Mouse (Mus musculus): ENCODE results near the gene Atpif1. TPM values are rescaled to one million over a fixed set of nuclear protein-coding genes. Genes with fewer than 3 reads are reported as not detected.

Gene Atpif1
- polyA plus RNA-seq, 1 experiment from 2014 or later, result 1,150 TPM

DNA sequence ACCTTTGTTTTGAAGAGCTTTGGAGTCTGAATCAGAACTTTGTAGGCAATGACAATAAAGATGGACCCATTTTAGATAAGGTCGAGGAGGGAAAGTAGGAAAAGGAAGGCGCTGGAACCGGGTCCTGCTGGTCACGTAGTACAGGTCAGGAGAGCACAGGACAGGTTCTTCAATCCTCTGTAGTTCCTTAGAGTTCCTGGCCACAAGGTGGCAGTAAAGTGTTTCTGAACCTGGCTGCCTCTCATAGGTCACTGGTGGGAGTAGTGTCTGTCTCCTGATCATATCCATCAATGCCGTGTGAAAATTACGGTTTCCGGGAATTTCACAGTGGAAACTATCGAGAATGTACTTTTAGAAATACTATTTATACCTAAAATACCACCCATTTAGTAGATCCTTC is 12.4 kb upstream of the Atpif1 start:
- no peaks in the 10 kb centered on the region for H3K4me1 ChIP-seq
- ATAC-seq (ENCODE audit: low FRiP score), result no peak
- H3K9me3 ChIP-seq, result no peaks in the 10 kb centered on the region
- peaks cover 91% of the 10 kb centered on the region for H3K36me3 ChIP-seq (replicated peaks)
- no peak overlapping the region for H3K4me2 ChIP-seq
- no peak overlapping the region for H3K27ac ChIP-seq
- WGBS, result 49% methylated on average over 8 of the region's 8 CpGs
- H3K4me3 ChIP-seq (replicated peaks), result no peak overlapping the region
- H3K27me3 ChIP-seq, result no peaks in the 10 kb centered on the region
- no peak overlapping the region for H3K9ac ChIP-seq

GRCm38 (mm10) chr4:132542724-132543123 is 9.3 kb upstream of the Atpif1 start:
- peaks cover 84% of the 10 kb centered on the region for H3K36me3 ChIP-seq (replicated peaks)

DNA sequence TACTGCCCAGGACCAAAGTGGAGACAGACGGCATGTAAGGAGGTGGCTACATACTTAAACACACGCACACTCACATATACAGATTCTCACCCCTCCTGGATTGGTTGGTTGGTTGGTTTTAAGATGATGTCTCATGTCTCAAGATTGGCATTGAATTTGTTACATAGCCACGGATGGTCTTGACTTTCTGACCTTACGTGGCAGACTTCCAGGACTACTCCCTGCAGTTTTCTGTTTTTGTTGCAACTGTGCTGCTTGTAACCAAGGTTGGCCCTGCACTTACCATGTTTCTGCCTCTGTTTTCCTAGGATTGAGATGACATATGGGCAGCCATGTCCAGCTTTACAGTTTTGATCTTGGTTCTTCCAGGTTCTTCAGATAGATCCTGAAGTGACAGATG is 8.0 kb upstream of the Atpif1 start:
- Histone ChIP-seq H3K4me3 (replicated peaks) (no peak overlapping the region), H3K9me3 (no peaks in the 10 kb centered on the region), H3K4me1 (peaks cover 11% of the 10 kb centered on the region), H3K27me3 (no peaks in the 10 kb centered on the region), H3K4me2 (no peak overlapping the region), H3K36me3 (replicated peaks) (peaks cover 74% of the 10 kb centered on the region), H3K9ac (no peak overlapping the region), H3K27ac (no peak overlapping the region)
- 93% methylated on average over 4 of the region's 4 CpGs for WGBS
- no peak for ATAC-seq (ENCODE audit: low FRiP score)

More at GRCm38 (mm10) chr4:132542724-132543123, 9.3 kb upstream of the Atpif1 start:
- Histone ChIP-seq H3K9me3 (no peaks in the 10 kb centered on the region), H3K9ac (no peak overlapping the region), H3K27ac (no peak overlapping the region), H3K4me2 (no peak overlapping the region), H3K4me1 (no peaks in the 10 kb centered on the region), H3K4me3 (replicated peaks) (no peak overlapping the region), H3K27me3 (no peaks in the 10 kb centered on the region)
- 79% methylated on average over 1 of the region's 1 CpGs for WGBS
- no peak for ATAC-seq (ENCODE audit: low FRiP score)

GRCm38 (mm10) chr4:132539481-132539880 is 6.0 kb upstream of the Atpif1 start:
- WGBS, result 92% methylated on average over 5 of the region's 5 CpGs
- H3K4me1 ChIP-seq, result peaks cover 17% of the 10 kb centered on the region
- no peak overlapping the region for H3K4me3 ChIP-seq (replicated peaks)
- H3K9me3 ChIP-seq, result no peaks in the 10 kb centered on the region
- H3K9ac ChIP-seq, result no peak overlapping the region
- no peak overlapping the region for H3K27ac ChIP-seq
- peaks cover 58% of the 10 kb centered on the region for H3K36me3 ChIP-seq (replicated peaks)
- H3K27me3 ChIP-seq, result no peaks in the 10 kb centered on the region
- ATAC-seq (ENCODE audit: low FRiP score), result no peak
- no peak overlapping the region for H3K4me2 ChIP-seq

- WGBS, result under 1% methylated on average over 60 of the region's 60 CpGs
- H3K4me1 ChIP-seq, result peaks cover 38% of the 10 kb centered on the region
- peak within 1 kb of the TSS; percentile 88 for H3K4me2 ChIP-seq
- peak; percentile 83 for ATAC-seq (ENCODE audit: low FRiP score)
- peak within 1 kb of the TSS; percentile 76 for H3K27ac ChIP-seq
- H3K27me3 ChIP-seq, result no peaks in the 10 kb centered on the region
- no peaks in the 10 kb centered on the region for H3K9me3 ChIP-seq
- H3K4me3 ChIP-seq (replicated peaks), result peak within 1 kb of the TSS; percentile 97
- peak within 1 kb of the TSS; percentile 93 for H3K9ac ChIP-seq
- H3K36me3 ChIP-seq (replicated peaks), result peaks cover 27% of the 10 kb centered on the region
These were observed 2.1 kb upstream of the Atpif1 start, which contains the start of gene Dnajc8 for GRCm38 (mm10) chr4:132535406-132536121. Gene Dnajc8 (plus strand): TSS chr4:132535550.

DNA sequence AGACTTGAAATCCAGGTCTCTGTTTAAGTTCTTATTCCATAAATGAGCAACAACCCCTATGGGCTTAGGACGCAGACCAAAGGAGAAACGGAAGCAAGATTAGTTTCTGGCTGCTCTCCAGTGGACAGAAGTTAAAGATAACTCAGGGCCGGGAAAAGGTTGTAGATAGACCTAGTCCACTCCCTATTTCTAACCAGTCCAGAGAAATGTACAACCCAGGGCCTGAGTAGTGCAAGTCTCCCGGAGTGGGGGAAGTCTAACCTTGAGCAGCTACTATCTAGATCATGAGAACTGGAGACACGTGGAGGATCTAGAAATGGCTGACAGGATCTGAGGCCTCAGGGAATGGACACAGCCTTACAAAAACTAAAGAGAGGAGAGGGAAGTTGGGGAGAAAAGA is 963 bp downstream of the Atpif1 start:
- Histone ChIP-seq H3K9ac (peak overlapping the region; percentile 89), H3K27me3 (no peaks in the 10 kb centered on the region), H3K4me3 (replicated peaks) (peak overlapping the region; percentile 78), H3K4me2 (peak overlapping the region; percentile 79), H3K9me3 (no peaks in the 10 kb centered on the region), H3K36me3 (replicated peaks) (peaks cover 20% of the 10 kb centered on the region), H3K4me1 (peaks cover 38% of the 10 kb centered on the region), H3K27ac (peak overlapping the region; percentile 92)
- WGBS, result 34% methylated on average over 5 of the region's 5 CpGs
- ATAC-seq (ENCODE audit: low FRiP score), result no peak

DNA sequence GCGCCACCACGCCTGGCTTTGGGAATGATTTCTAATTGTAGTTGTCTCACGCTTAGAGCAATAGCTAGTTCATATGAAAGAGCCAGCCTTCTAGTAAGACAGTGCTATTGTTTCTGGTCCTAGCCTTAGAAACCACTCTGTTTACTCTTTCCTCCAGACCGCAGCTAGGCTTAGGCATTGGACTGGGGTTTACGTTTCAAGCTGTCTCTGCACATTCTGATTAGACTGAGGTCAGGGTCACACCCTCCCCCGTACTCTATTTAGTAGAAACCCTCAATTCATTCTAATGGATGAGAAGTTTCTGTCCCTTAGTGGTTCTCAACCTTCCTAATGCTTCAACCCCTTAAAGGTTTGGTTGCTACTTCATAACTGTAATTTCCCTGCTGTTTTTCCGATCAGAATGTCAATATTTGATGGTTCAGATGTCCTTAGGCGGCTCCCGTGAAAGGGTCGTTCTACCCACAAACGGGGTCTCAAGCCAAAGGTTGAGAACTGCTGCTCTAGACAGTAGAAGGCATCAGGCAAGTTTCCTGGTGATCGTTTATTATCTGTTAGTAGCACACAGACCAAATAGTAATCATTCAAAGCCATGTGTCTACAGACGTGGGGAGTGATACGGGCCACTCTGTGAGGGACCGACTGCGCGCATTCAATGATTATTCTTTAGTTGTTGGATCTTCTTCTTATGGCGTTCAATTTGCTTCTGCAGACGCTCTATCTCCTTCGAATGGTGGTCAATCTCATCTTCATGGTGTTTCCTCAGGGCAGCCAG is 3.2 kb downstream of the Atpif1 start:
- ATAC-seq (ENCODE audit: low FRiP score), result no peak
- Histone ChIP-seq H3K36me3 (replicated peaks) (peaks cover 20% of the 10 kb centered on the region), H3K27me3 (no peaks in the 10 kb centered on the region), H3K4me3 (replicated peaks) (no peak overlapping the region), H3K4me1 (peaks cover 23% of the 10 kb centered on the region), H3K27ac (no peak overlapping the region), H3K4me2 (no peak overlapping the region), H3K9ac (no peak overlapping the region), H3K9me3 (no peaks in the 10 kb centered on the region)
- WGBS, result 95% methylated on average over 20 of the region's 20 CpGs

- no peak for ATAC-seq (ENCODE audit: low FRiP score)
- peaks cover 27% of the 10 kb centered on the region for H3K4me1 ChIP-seq
- no peak overlapping the region for H3K9ac ChIP-seq
- H3K4me3 ChIP-seq (replicated peaks), result no peak overlapping the region
- 93% methylated on average over 4 of the region's 4 CpGs for WGBS
- H3K27me3 ChIP-seq, result no peaks in the 10 kb centered on the region
- peaks cover 20% of the 10 kb centered on the region for H3K36me3 ChIP-seq (replicated peaks)
- no peaks in the 10 kb centered on the region for H3K9me3 ChIP-seq
- H3K27ac ChIP-seq, result no peak overlapping the region
- no peak overlapping the region for H3K4me2 ChIP-seq
These were observed 4.1 kb downstream of the Atpif1 start for GRCm38 (mm10) chr4:132529344-132529743.

DNA sequence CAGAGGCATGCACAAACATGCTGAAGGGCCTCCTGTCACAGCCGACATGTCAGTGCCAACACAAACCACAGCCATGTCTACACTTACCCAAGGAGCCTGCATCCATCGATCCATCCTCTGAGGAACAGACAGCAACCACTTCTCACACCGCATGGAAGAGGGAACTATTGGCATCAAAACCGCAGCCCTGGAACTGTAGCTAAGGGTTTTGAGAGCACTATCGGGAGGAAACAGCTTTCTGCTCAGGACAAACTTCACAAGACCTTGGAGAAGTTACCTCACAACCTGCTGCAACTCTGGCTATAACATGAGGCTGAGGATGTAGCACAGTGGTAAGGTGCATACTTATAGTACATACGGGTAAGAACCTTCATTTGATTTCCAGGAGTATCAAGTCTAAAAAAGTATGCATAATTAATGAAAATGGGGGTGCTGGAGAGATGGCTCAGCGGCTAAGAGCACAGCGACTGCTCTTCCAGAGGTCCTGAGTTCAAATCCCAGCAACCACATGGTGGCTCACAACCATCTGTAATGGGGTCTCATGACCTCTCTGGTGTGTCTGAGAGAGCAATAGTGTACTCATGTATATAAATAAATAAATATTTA is 5.4 kb downstream of the Atpif1 start:
- H3K27me3 ChIP-seq, result no peaks in the 10 kb centered on the region
- H3K9me3 ChIP-seq, result no peaks in the 10 kb centered on the region
- H3K27ac ChIP-seq, result no peak overlapping the region; the same call in 1 of the 2 replicates
- H3K4me2 ChIP-seq, result no peak overlapping the region
- H3K9ac ChIP-seq, result no peak overlapping the region
- H3K36me3 ChIP-seq (replicated peaks), result peaks cover 20% of the 10 kb centered on the region
- peaks cover 25% of the 10 kb centered on the region for H3K4me1 ChIP-seq
- H3K4me3 ChIP-seq (replicated peaks), result no peak overlapping the region
- no peak for ATAC-seq (ENCODE audit: low FRiP score)
- 96% methylated on average over 8 of the region's 8 CpGs for WGBS

DNA sequence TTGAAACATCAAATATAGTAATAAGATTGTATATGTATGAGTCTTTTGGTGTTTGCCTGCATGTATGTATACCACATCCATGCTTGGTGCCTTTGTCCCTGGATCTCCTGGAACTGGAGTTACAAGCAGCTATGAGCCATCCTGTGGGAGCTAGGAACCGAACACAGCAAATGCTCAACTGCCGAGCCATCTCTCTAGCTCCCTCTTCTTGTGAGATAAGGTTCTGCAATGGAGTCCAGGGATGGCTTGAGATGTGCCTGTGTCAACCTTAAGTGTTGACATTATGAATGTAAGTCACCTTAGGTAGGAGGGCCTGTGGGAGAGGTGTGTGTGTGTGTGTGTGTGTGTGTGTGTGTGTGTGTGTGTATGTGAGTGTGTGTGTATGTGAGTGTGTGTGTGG is 6.8 kb downstream of the Atpif1 start:
- Histone ChIP-seq H3K36me3 (replicated peaks) (peaks cover 20% of the 10 kb centered on the region), H3K27me3 (no peaks in the 10 kb centered on the region), H3K9me3 (no peaks in the 10 kb centered on the region), H3K4me1 (peaks cover 14% of the 10 kb centered on the region), H3K4me3 (replicated peaks) (no peak overlapping the region), H3K9ac (no peak overlapping the region), H3K27ac (no peak overlapping the region), H3K4me2 (no peak overlapping the region)
- WGBS, result 52% methylated on average over 2 of the region's 2 CpGs
- no peak for ATAC-seq (ENCODE audit: low FRiP score)

GRCm38 (mm10) chr4:132524808-132525207 is 8.7 kb downstream of the Atpif1 start:
- H3K4me1 ChIP-seq, result peaks cover 11% of the 10 kb centered on the region

GRCm38 (mm10) chr4:132524321-132524741 is 9.1 kb downstream of the Atpif1 start:
- WGBS, result 12% methylated on average over 11 of the region's 11 CpGs
- Histone ChIP-seq H3K27me3 (no peaks in the 10 kb centered on the region), H3K9ac (no peak overlapping the region), H3K9me3 (no peaks in the 10 kb centered on the region), H3K36me3 (replicated peaks) (peaks cover 2% of the 10 kb centered on the region; the same call in 1 of the 2 replicates), H3K27ac (peak overlapping the region; percentile 43; the same call in 1 of the 2 replicates), H3K4me2 (no peak overlapping the region), H3K4me1 (peaks cover 11% of the 10 kb centered on the region), H3K4me3 (replicated peaks) (no peak overlapping the region)
- ATAC-seq (ENCODE audit: low FRiP score), result no peak

More at GRCm38 (mm10) chr4:132524808-132525207, 8.7 kb downstream of the Atpif1 start:
- ATAC-seq (ENCODE audit: low FRiP score), result no peak
- Histone ChIP-seq H3K27ac (no peak overlapping the region), H3K36me3 (replicated peaks) (peaks cover 5% of the 10 kb centered on the region), H3K9me3 (no peaks in the 10 kb centered on the region), H3K4me2 (no peak overlapping the region), H3K4me3 (replicated peaks) (no peak overlapping the region), H3K9ac (no peak overlapping the region), H3K27me3 (no peaks in the 10 kb centered on the region)
- 45% methylated on average over 6 of the region's 6 CpGs for WGBS

Data from forebrain, embryonic 12.5 days (tissue).